Mouse (Mus musculus) forebrain, embryonic 16.5 days (tissue): ENCODE results near the gene Epdr1. TPM values are rescaled to one million over a fixed set of nuclear protein-coding genes. Genes with fewer than 3 reads are reported as not detected.
"Not testable (repeated sequence)": the region's sequence is repeated elsewhere in the genome, so short reads cannot be mapped to it uniquely, and the experiment has no call there.

Experiments used
- ATAC-seq: fragments of 200-750 bp; cut with Nextera tagmentation; 2 replicates; pipeline ENCODE4 v1.8.0; 2017; ENCODE audit warnings: mild to moderate bottlenecking, moderate library complexity
- H3K27ac ChIP-seq: fragments of 300-500 bp; sonication (generic); 2 replicates; pipeline ENCODE4 v1.5.1; 2014; ENCODE audit warnings: low read length, control low read depth
- H3K27me3 ChIP-seq: fragments of 300-500 bp; sonication (generic); replicated peaks from 2 replicates; pipeline ENCODE4 v1.6.1; 2014; ENCODE audit warnings: low read length; ENCODE audit not compliant: control insufficient read depth, insufficient read depth
- H3K36me3 ChIP-seq: fragments of 300-500 bp; sonication (generic); 2 replicates; pipeline ENCODE4 v1.6.1; 2014; ENCODE audit not compliant: control insufficient read depth, insufficient read depth
- H3K4me1 ChIP-seq: fragments of 300-500 bp; sonication (generic); replicated peaks from 2 replicates; pipeline ENCODE4 v1.6.1; 2014; ENCODE audit warnings: low read length; ENCODE audit not compliant: control insufficient read depth, insufficient read depth
- H3K4me2 ChIP-seq: fragments of 300-500 bp; sonication (generic); 2 replicates; pipeline ENCODE4 v1.6.1; 2014; ENCODE audit warnings: mild to moderate bottlenecking, low read length, control low read depth
- H3K4me3 ChIP-seq: fragments of 300-500 bp; sonication (generic); replicated peaks from 2 replicates; pipeline ENCODE4 v1.5.1; 2014; ENCODE audit warnings: mild to moderate bottlenecking, low read length, control low read depth
- H3K9ac ChIP-seq: fragments of 300-500 bp; sonication (generic); replicated peaks from 2 replicates; pipeline ENCODE4 v1.6.1; 2014; ENCODE audit warnings: low read depth, low read length, control low read depth
- H3K9me3 ChIP-seq: fragments of 300-500 bp; sonication (generic); 2 replicates; pipeline ENCODE4 v1.6.1; 2016; ENCODE audit warnings: low read length; ENCODE audit not compliant: control insufficient read depth
- WGBS: fragments of 180-500 bp; shearing (Covaris S2); extraction: QIAGEN DNeasy Blood & Tissue Kit; methylation state at CpG from one replicate; pipeline ENCODE4 v1.1.7; 2014; 5-methylcytosine and 5-hydroxymethylcytosine counted together
- polyA plus RNA-seq: library from polyadenylated mRNA; unstranded; fragments of >200 nt; fragmentation: Nextera tagmentation; extraction: Ambion mirVana; gene quantifications from 2 replicates; pipeline ENCODE4 v1.2.1, GENCODE M21; 2015

Epdr1 gene
- polyA plus RNA-seq, 1 experiment from 2014 or later: 22.1 TPM

GRCm38 (mm10) chr13:19575947-19576346 lies 43.8 kb downstream of the Epdr1 start:
- H3K27me3 ChIP-seq: no peaks in the 10 kb centered on the region
- H3K4me2 ChIP-seq: no peak overlapping the region
- H3K4me3 ChIP-seq: no peak overlapping the region
- H3K9me3 ChIP-seq: no peaks in the 10 kb centered on the region
- no peak overlapping the region for H3K27ac ChIP-seq
- H3K9ac ChIP-seq: no peak overlapping the region
- no peaks in the 10 kb centered on the region for H3K4me1 ChIP-seq
- WGBS: 96% methylated on average over 3 of the region's 3 CpGs
- no peak for ATAC-seq
- H3K36me3 ChIP-seq: no peaks in the 10 kb centered on the region

GRCm38 (mm10) chr13:19574723-19575122 lies 45.0 kb downstream of the Epdr1 start:
- H3K4me3 ChIP-seq, H3K9ac ChIP-seq, H3K9me3 ChIP-seq, H3K4me2 ChIP-seq, H3K36me3 ChIP-seq, ATAC-seq, H3K4me1 ChIP-seq, H3K27ac ChIP-seq, H3K27me3 ChIP-seq: not testable (repeated sequence)
- WGBS: 90% methylated on average over 2 of the region's 2 CpGs

- H3K27ac ChIP-seq, H3K4me2 ChIP-seq, H3K36me3 ChIP-seq, H3K4me1 ChIP-seq, H3K4me3 ChIP-seq, ATAC-seq, H3K9ac ChIP-seq, H3K27me3 ChIP-seq, H3K9me3 ChIP-seq: not testable (repeated sequence)
These were observed 49.6 kb downstream of the Epdr1 start for GRCm38 (mm10) chr13:19570166-19570565.

- no peaks in the 10 kb centered on the region for H3K9me3 ChIP-seq
- 98% methylated on average over 1 of the region's 1 CpGs for WGBS
- H3K4me2 ChIP-seq: no peak overlapping the region
- H3K27me3 ChIP-seq: no peaks in the 10 kb centered on the region
- H3K9ac ChIP-seq: no peak overlapping the region
- H3K4me3 ChIP-seq: no peak overlapping the region
- ATAC-seq: no peak
- H3K4me1 ChIP-seq: no peaks in the 10 kb centered on the region
- no peaks in the 10 kb centered on the region for H3K36me3 ChIP-seq
- H3K27ac ChIP-seq: no peak overlapping the region
These were observed 57.2 kb downstream of the Epdr1 start for GRCm38 (mm10) chr13:19562510-19562909.

GRCm38 (mm10) chr13:19555391-19555790 lies 64.3 kb downstream of the Epdr1 start:
- Histone ChIP-seq H3K27ac (no peak overlapping the region), H3K4me3 (no peak overlapping the region), H3K9ac (no peak overlapping the region), H3K9me3 (no peaks in the 10 kb centered on the region), H3K4me1 (no peaks in the 10 kb centered on the region), H3K36me3 (no peaks in the 10 kb centered on the region), H3K4me2 (no peak overlapping the region), H3K27me3 (no peaks in the 10 kb centered on the region)
- ATAC-seq: no peak
- WGBS: 96% methylated on average over 4 of the region's 4 CpGs

Other genes with a start within 250 kb of the Epdr1 start
- 188 and 193 TPM in 2 replicates for gene Stard3nl, start 224.1 kb downstream of the Epdr1 start, polyA plus RNA-seq
- 1.5 and 2.2 TPM in 2 replicates for gene Sfrp4, start 3.2 kb upstream of the Epdr1 start, polyA plus RNA-seq
- gene Nme8, start 77.9 kb upstream of the Epdr1 start, polyA plus RNA-seq: not detected in 2 replicates
- gene Gpr141, start 204.3 kb upstream of the Epdr1 start, polyA plus RNA-seq: 0.27 TPM in 1 of 2 replicates, not detected in the other